Mouse (Mus musculus) liver, embryonic 12.5 days (tissue): Measurements from ENCODE around the gene Ubp1. TPM values are rescaled to one million over a fixed set of nuclear protein-coding genes. Genes with fewer than 3 reads are reported as not detected.

Experiments
- ATAC-seq: fragments of 200-750 bp; cut with Nextera tagmentation; 2 replicates; pipeline ENCODE4 v1.8.0; 2017; ENCODE audit warnings: moderate number of reproducible peaks, mild to moderate bottlenecking, moderate library complexity
- H3K27ac ChIP-seq: fragments of 300-500 bp; sonication (generic); 2 replicates; pipeline ENCODE4 v1.5.1; 2016; ENCODE audit warnings: mild to moderate bottlenecking
- H3K27me3 ChIP-seq: fragments of 300-500 bp; sonication (generic); replicated peaks from 2 replicates; pipeline ENCODE4 v1.6.1; 2016; ENCODE audit warnings: mild to moderate bottlenecking, moderate library complexity
- H3K36me3 ChIP-seq: fragments of 300-500 bp; sonication (generic); 2 replicates; pipeline ENCODE4 v1.6.1; 2016; ENCODE audit warnings: mild to moderate bottlenecking, moderate library complexity
- H3K4me1 ChIP-seq: fragments of 300-500 bp; sonication (generic); 2 replicates; pipeline ENCODE4 v1.6.1; 2016
- H3K4me2 ChIP-seq: fragments of 300-500 bp; sonication (generic); 2 replicates; pipeline ENCODE4 v1.6.1; 2016; ENCODE audit warnings: mild to moderate bottlenecking, moderate library complexity
- H3K4me3 ChIP-seq: fragments of 300-500 bp; sonication (generic); 2 replicates; pipeline ENCODE4 v1.5.1; 2016; ENCODE audit warnings: mild to moderate bottlenecking, moderate library complexity
- H3K9ac ChIP-seq: fragments of 300-500 bp; sonication (generic); 2 replicates; pipeline ENCODE4 v1.6.1; 2016; ENCODE audit warnings: mild to moderate bottlenecking, moderate library complexity
- H3K9me3 ChIP-seq: fragments of 300-500 bp; sonication (generic); replicated peaks from 2 replicates; pipeline ENCODE4 v1.6.1; 2016; ENCODE audit warnings: mild to moderate bottlenecking, moderate library complexity
- WGBS: fragments of 180-500 bp; shearing (Covaris S2); methylation state at CpG from one replicate; pipeline ENCODE4 v1.1.7; 2016; ENCODE audit not compliant: insufficient replicate concordance; 5-methylcytosine and 5-hydroxymethylcytosine counted together
- polyA plus RNA-seq: library from polyadenylated mRNA; unstranded; fragments of >200 nt; fragmentation: Nextera tagmentation; extraction: Ambion mirVana; gene quantifications from 2 replicates; pipeline ENCODE4 v1.2.1, GENCODE M21; 2016

The Ubp1 gene
- polyA plus RNA-seq, 1 experiment from 2014 or later: 59.8 TPM

- no peak for ATAC-seq
- Histone ChIP-seq H3K4me1 (peaks cover 49% of the 10 kb centered on the region), H3K9me3 (no peaks in the 10 kb centered on the region), H3K27ac (peak overlapping the region; percentile 99), H3K4me2 (peak overlapping the region; percentile 75), H3K9ac (0 out of 2 replicates have a peak overlapping the region, but pooled peaks have one; percentile 2), H3K27me3 (no peaks in the 10 kb centered on the region), H3K36me3 (peaks cover 97% of the 10 kb centered on the region), H3K4me3 (peak overlapping the region; percentile 66; the same call in 1 of the 2 replicates)
- 83% methylated on average over 8 of the region's 8 CpGs for WGBS
Measured at GRCm38 (mm10) chr9:113971615-113972014, 40.9 kb downstream of the Ubp1 start.

- ATAC-seq: no peak
- Histone ChIP-seq H3K4me1 (peaks cover 27% of the 10 kb centered on the region), H3K9me3 (no peaks in the 10 kb centered on the region), H3K36me3 (peaks cover 98% of the 10 kb centered on the region), H3K27me3 (no peaks in the 10 kb centered on the region), H3K4me2 (no peak overlapping the region), H3K4me3 (no peak overlapping the region), H3K27ac (no peak overlapping the region), H3K9ac (no peak overlapping the region)
- WGBS: 90% methylated on average over 4 of the region's 4 CpGs
Measured at GRCm38 (mm10) chr9:113973857-113974256, 43.1 kb downstream of the Ubp1 start.

DNA sequence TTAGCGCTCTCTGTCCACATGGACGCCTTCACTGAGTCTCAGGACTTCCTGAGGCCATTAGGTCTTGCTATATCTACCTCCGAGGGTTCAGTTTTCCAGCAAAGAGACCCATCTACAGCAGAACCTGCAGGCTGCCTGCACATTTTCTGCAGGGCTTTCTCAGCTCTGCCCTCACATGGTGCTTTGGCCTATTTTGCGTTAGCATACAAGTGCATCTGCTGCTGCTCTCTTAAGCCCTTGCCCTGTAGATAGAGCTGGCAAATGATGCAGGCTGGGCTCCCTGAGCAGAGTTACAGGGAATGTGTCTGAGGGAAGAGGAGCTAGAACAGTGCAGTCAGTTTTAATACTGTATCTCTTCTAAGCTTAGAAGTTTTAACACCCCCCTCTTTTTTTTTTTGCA, 44.2 kb downstream of the Ubp1 start:
- Histone ChIP-seq H3K36me3 (peaks cover 99% of the 10 kb centered on the region), H3K4me3 (no peak overlapping the region), H3K27ac (no peak overlapping the region), H3K9ac (no peak overlapping the region), H3K27me3 (no peaks in the 10 kb centered on the region), H3K4me1 (peaks cover 25% of the 10 kb centered on the region), H3K4me2 (no peak overlapping the region), H3K9me3 (no peaks in the 10 kb centered on the region)
- no peak for ATAC-seq
- WGBS: 89% methylated on average over 4 of the region's 4 CpGs

DNA sequence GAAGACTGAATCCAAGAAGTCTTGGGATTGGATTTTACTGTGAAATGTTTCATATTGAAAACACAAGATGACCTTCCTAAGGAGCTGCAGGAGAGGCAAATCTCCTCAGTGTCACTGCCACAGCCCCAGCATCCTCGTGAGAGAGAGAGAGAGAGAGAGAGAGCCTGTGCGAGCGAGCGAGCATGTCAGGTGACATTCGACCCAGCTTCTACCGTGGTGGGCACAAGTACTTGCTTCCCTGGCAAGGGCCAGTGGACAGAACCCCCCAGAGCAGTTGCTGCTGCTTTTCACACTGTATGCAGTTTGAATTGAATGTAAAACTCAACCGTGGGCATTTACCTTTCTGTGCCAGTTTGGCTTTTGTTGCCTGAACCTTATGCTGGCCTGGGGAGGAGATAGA, 44.7 kb downstream of the Ubp1 start:
- peaks cover 95% of the 10 kb centered on the region for H3K36me3 ChIP-seq

DNA sequence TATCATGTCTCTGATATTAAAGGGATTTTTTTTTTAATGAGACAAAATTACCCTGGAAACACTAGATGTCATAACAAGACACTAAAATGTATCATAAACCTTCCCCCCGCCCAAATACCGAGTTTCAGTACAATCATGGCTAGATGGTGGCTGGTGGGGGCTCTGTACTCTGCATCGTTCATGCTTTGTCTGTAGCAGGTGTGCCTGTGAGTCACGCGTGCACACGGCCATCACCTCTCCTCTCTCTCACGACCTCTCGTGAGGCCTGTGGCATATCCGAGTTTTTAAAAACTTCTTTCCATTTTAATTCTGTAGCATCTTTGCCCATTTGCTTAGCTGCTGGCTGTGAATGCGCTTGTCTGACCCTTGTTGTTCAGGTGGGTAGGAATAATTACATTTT, 45.5 kb downstream of the Ubp1 start:
- ATAC-seq: no peak
- 91% methylated on average over 10 of the region's 10 CpGs for WGBS
- Histone ChIP-seq H3K27me3 (no peaks in the 10 kb centered on the region), H3K36me3 (peaks cover 87% of the 10 kb centered on the region), H3K9me3 (no peaks in the 10 kb centered on the region), H3K4me1 (peaks cover 23% of the 10 kb centered on the region), H3K27ac (no peak overlapping the region), H3K4me2 (no peak overlapping the region), H3K9ac (no peak overlapping the region), H3K4me3 (no peak overlapping the region)

More for the DNA sequence above, 44.7 kb downstream of the Ubp1 start:
- Histone ChIP-seq H3K9me3 (no peaks in the 10 kb centered on the region), H3K4me1 (peaks cover 24% of the 10 kb centered on the region), H3K27ac (no peak overlapping the region), H3K4me2 (no peak overlapping the region), H3K4me3 (no peak overlapping the region), H3K9ac (no peak overlapping the region), H3K27me3 (no peaks in the 10 kb centered on the region)
- WGBS: 87% methylated on average over 7 of the region's 7 CpGs
- no peak for ATAC-seq

DNA sequence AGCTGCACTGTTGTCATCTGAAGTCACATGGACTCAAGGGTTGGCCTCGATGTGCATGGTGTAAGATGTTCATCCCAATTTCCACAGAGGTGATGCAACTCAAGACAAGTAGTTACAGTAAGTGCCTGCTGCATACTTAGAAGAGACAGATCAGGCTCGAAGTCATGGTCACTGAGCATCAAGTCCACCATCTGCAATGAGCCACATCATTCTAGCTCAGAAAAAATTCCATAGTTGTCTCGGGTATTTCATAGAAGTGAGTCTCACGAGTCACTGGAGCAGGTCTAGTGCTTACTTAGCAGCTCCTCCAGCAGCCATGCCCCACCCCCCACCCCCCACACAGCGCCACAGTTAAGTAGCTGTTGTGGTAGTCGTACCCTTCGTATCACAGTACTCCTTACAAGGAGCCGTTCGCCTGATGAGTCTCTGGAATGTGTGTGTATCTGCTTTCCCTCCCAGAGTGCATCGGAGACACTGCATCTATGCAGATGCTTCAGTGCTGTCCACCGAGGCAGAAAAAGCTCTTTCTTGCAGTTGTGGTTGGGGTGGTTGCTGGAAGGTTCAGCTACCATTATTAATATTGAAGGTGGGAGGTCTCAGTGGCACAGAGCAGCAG, 46.6 kb downstream of the Ubp1 start:
- Histone ChIP-seq H3K9ac (no peak overlapping the region), H3K4me3 (no peak overlapping the region), H3K9me3 (no peaks in the 10 kb centered on the region), H3K4me1 (peaks cover 18% of the 10 kb centered on the region), H3K36me3 (peaks cover 85% of the 10 kb centered on the region), H3K27ac (no peak overlapping the region), H3K4me2 (no peak overlapping the region), H3K27me3 (no peaks in the 10 kb centered on the region)
- 85% methylated on average over 11 of the region's 11 CpGs for WGBS
- ATAC-seq: no peak

GRCm38 (mm10) chr9:113978656-113979055, 47.9 kb downstream of the Ubp1 start:
- WGBS: 59% methylated on average over 7 of the region's 7 CpGs
- peaks cover 75% of the 10 kb centered on the region for H3K36me3 ChIP-seq
- H3K27me3 ChIP-seq: no peaks in the 10 kb centered on the region
- H3K9ac ChIP-seq: no peak overlapping the region
- H3K4me1 ChIP-seq: peaks cover 21% of the 10 kb centered on the region
- no peaks in the 10 kb centered on the region for H3K9me3 ChIP-seq
- H3K27ac ChIP-seq: 0 out of 2 replicates have a peak overlapping the region, but pooled peaks have one; percentile 7
- H3K4me2 ChIP-seq: no peak overlapping the region
- no peak for ATAC-seq
- no peak overlapping the region for H3K4me3 ChIP-seq

DNA sequence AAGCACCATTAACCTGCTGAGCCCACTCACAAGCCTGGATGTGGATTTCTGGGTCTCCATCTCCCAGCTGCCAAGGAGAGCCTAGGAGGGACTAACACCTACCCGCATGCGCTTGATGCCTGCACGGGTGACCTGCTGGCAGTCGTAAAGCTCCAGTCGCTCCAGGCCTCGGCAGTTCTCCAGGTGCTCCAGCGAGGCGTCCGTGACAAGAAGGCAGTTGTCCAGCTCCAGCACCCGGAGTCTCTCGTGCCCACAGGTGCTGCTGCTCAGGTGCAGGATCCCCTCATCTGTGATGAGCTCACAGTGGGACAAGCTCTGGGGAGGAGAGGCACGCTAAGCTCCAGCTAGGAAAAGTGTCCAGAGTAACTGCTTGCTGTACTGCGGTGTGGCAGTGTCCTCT, 48.6 kb downstream of the Ubp1 start:
- Histone ChIP-seq H3K4me3 (no peak overlapping the region), H3K27ac (no peak overlapping the region), H3K9ac (no peak overlapping the region), H3K4me1 (peaks cover 21% of the 10 kb centered on the region), H3K36me3 (peaks cover 68% of the 10 kb centered on the region), H3K27me3 (no peaks in the 10 kb centered on the region), H3K9me3 (no peaks in the 10 kb centered on the region), H3K4me2 (no peak overlapping the region)
- no peak for ATAC-seq
- WGBS: 89% methylated on average over 13 of the region's 13 CpGs

DNA sequence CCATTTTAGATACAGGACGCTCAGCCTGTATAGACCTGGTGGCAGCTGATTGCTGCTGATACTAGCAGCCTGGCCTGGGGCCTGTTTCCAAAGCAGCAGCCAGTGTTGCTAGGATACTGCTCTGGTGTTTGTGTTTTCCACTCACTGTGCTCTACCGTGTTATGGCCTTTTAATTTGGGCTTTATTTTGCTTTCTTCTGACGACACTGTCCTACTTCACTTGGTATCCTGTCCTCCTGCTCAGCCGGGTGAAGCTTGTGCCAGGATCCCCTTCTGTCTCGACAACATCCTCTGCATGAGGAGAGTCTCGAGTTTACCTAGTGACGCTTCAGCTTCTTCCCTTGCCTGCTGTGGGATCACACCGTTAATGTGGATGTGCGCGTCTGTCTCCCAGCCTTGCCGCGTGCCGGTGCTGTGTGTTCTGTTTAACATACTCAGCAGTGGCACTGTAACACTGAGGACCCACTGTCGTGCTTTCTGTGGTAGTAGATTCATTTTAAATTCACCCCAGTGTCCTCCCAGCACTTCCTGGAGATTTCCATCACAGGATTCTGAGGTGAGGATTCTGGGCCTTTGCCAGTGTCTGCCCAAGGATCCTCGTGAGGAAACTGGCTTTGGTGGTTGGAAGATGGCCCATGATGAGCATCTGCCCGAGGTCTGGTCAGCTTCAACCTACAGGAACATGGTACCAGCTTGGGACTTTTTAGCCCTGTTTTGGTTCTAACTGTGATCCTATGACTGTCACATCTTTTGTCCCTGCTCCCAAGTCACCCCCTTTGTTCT, 50.6 kb downstream of the Ubp1 start:
- peaks cover 49% of the 10 kb centered on the region for H3K36me3 ChIP-seq

GRCm38 (mm10) chr9:113982451-113982850, 51.7 kb downstream of the Ubp1 start:
- ATAC-seq: no peak
- no peak overlapping the region for H3K27ac ChIP-seq
- 88% methylated on average over 2 of the region's 2 CpGs for WGBS
- H3K9ac ChIP-seq: no peak overlapping the region
- H3K4me2 ChIP-seq: no peak overlapping the region
- H3K27me3 ChIP-seq: no peaks in the 10 kb centered on the region; the same call in 1 of the 2 replicates
- no peaks in the 10 kb centered on the region for H3K9me3 ChIP-seq
- H3K36me3 ChIP-seq: peaks cover 37% of the 10 kb centered on the region
- peaks cover 21% of the 10 kb centered on the region for H3K4me1 ChIP-seq
- H3K4me3 ChIP-seq: no peak overlapping the region

More for the DNA sequence above, 50.6 kb downstream of the Ubp1 start:
- Histone ChIP-seq H3K27ac (no peak overlapping the region), H3K9me3 (no peaks in the 10 kb centered on the region), H3K4me2 (no peak overlapping the region), H3K9ac (no peak overlapping the region), H3K4me1 (peaks cover 21% of the 10 kb centered on the region), H3K27me3 (no peaks in the 10 kb centered on the region; the same call in 1 of the 2 replicates), H3K4me3 (no peak overlapping the region)
- peak; percentile 55 for ATAC-seq
- 79% methylated on average over 16 of the region's 16 CpGs for WGBS

GRCm38 (mm10) chr9:113982883-113983670, 52.3 kb downstream of the Ubp1 start:
- H3K36me3 ChIP-seq: peaks cover 31% of the 10 kb centered on the region
- no peak overlapping the region for H3K9ac ChIP-seq
- peaks cover 21% of the 10 kb centered on the region for H3K4me1 ChIP-seq
- no peaks in the 10 kb centered on the region for H3K9me3 ChIP-seq
- no peak overlapping the region for H3K27ac ChIP-seq
- ATAC-seq: no peak
- WGBS: 78% methylated on average over 11 of the region's 11 CpGs
- no peak overlapping the region for H3K4me3 ChIP-seq
- no peaks in the 10 kb centered on the region; the same call in 1 of the 2 replicates for H3K27me3 ChIP-seq
- no peak overlapping the region for H3K4me2 ChIP-seq
